Mouse (Mus musculus): ENCODE measurements around the gene Cdc14b.

DNA sequence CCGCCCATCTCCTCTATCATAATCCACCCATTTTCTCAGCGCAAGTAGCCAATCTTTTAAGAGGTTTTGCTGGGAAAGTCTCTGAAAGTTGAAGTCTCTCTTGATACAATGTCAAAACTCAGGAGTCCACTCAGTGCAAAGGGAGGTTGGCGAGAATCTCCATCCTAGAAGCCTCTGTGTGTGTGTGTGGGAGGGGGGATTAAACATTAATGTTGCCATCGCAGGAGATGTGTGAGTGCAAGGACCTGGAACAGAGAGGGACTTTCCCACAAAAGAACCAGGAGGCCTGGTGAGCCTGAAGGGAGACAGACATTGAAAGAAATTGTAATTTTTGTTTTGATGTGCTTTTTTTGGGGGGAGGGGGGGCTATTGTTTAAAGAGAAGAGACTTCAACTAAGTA, 76.8 kb downstream of the Cdc14b start:
- TF ChIP-seq GATA1 (IDR thresholded peaks at IDR 0.05; ENCODE audit: borderline replicate concordance, low read length) (no peak), FLI1 (IDR thresholded peaks at IDR 0.05; ENCODE audit: low read length) (no peak)
